12 mouse cellular contexts compared by ENCODE assay signal in genomic region chr9:58042391-58042790, GRCm38 (mm10). TPM values are rescaled to one million over a fixed set of nuclear protein-coding genes. Genes with fewer than 3 reads are reported as not detected.
DNase-seq lines count a peak whose midpoint lies in the region; ATAC-seq and TF ChIP-seq lines count a peak whose summit lies in the region.
"Had no signal": no experiment of that assay in that cellular context is flagged by ENCODE, and none has a peak within 500 bp of the region (broad histone marks: within the 10 kb centered on the region; RNA-seq: fewer than 3 reads in every experiment).

No protein-coding gene starts in this region.

- no peak for ATAC-seq in hindbrain, postnatal 0 days
- ATAC-seq in embryonic facial prominence, embryonic 11.5 days (replicated peaks; ENCODE audit: insufficient number of reproducible peaks, low FRiP score, low TSS enrichment, low read depth), result no peak

- no peak overlapping the region; the same call in 1 of the 2 replicates for H3K4me3 ChIP-seq in hindbrain, embryonic 10.5 days
- no peak overlapping the region for H3K4me3 ChIP-seq in hindbrain, postnatal 0 days (ENCODE audit: low read length)
- H3K4me3 ChIP-seq in embryonic facial prominence, embryonic 11.5 days (ENCODE audit: low read depth, low read length), result no peak overlapping the region
- no peak overlapping the region for H3K4me3 ChIP-seq in limb, embryonic 10.5 days
- H3K4me3 ChIP-seq: myocyte had no signal

- peak; percentile 26 for DNase-seq in hindbrain, embryonic 10.5 days (ENCODE audit: low spot score)
- DNase-seq in hindbrain, postnatal 0 days (ENCODE audit: low spot score), result no peak
- DNase-seq in embryonic facial prominence, embryonic 11.5 days (ENCODE audit: low spot score), result peak; percentile 21
- DNase-seq in heart, adult 9 months (ENCODE audit: low spot score in 2 of 2), result peak; percentile 57 to 67
- no peak for DNase-seq in limb, embryonic 10.5 days (ENCODE audit: low spot score)
- DNase-seq in testis, postnatal 14 days (ENCODE audit: low spot score), result no peak
- no peak for DNase-seq in layer of hippocampus, postnatal 14 days (ENCODE audit: low spot score in 2 of 2)
- no peak for DNase-seq in c-Kit-positive CD71-positive TER-119-positive erythroid progenitor cells, embryonic 14.5 days (ENCODE audit: low spot score)
- DNase-seq: lung, adult 2 months; thymus, adult 2 months had no signal

- H3K4me2 ChIP-seq in hindbrain, postnatal 0 days (ENCODE audit: low read depth, low read length), result no peak overlapping the region
- no peak overlapping the region for H3K4me2 ChIP-seq in embryonic facial prominence, embryonic 11.5 days (ENCODE audit: low read depth, low read length)

- H3K36me3 ChIP-seq in hindbrain, embryonic 10.5 days, result no peaks in the 10 kb centered on the region
- no peaks in the 10 kb centered on the region for H3K36me3 ChIP-seq in hindbrain, postnatal 0 days (ENCODE audit: insufficient read depth, low read length)
- no peaks in the 10 kb centered on the region for H3K36me3 ChIP-seq in embryonic facial prominence, embryonic 11.5 days (replicated peaks; ENCODE audit: control insufficient read depth, insufficient read depth, low read depth, low read length)
- no peaks in the 10 kb centered on the region for H3K36me3 ChIP-seq in limb, embryonic 10.5 days

- H3K27ac ChIP-seq in hindbrain, embryonic 10.5 days, result peak overlapping the region; percentile 84
- no peak overlapping the region for H3K27ac ChIP-seq in hindbrain, postnatal 0 days
- H3K27ac ChIP-seq in embryonic facial prominence, embryonic 11.5 days (replicated peaks; ENCODE audit: low read depth, low read length), result peak overlapping the region; percentile 36
- peak overlapping the region; percentile 82 for H3K27ac ChIP-seq in limb, embryonic 10.5 days

- 18% methylated on average over 10 of the region's 10 CpGs for WGBS in hindbrain, embryonic 10.5 days
- WGBS in hindbrain, postnatal 0 days, result 41% methylated on average over 10 of the region's 10 CpGs
- WGBS in embryonic facial prominence, embryonic 11.5 days, result 19% methylated on average over 10 of the region's 10 CpGs
- WGBS in limb, embryonic 10.5 days, result 38% methylated on average over 10 of the region's 10 CpGs

- no peak overlapping the region for H3K9ac ChIP-seq in hindbrain, postnatal 0 days (replicated peaks; ENCODE audit: low read length)
- no peak overlapping the region; the same call in none of the 2 replicates for H3K9ac ChIP-seq in embryonic facial prominence, embryonic 11.5 days (replicated peaks; ENCODE audit: low read length)

- TF ChIP-seq CTCF in hindbrain, postnatal 0 days (IDR thresholded peaks at IDR 0.05; ENCODE audit: low read depth), result no peak

- peaks cover 91% of the 10 kb centered on the region for H3K4me1 ChIP-seq in hindbrain, embryonic 10.5 days (replicated peaks)
- peaks cover 14% of the 10 kb centered on the region; the same call in 1 of the 2 replicates for H3K4me1 ChIP-seq in hindbrain, postnatal 0 days (ENCODE audit: insufficient read depth, low read length)
- peaks cover 14% of the 10 kb centered on the region for H3K4me1 ChIP-seq in embryonic facial prominence, embryonic 11.5 days (ENCODE audit: control insufficient read depth, insufficient read depth, low read length)
- peaks cover 76% of the 10 kb centered on the region for H3K4me1 ChIP-seq in limb, embryonic 10.5 days

- peaks cover 61% of the 10 kb centered on the region for H3K27me3 ChIP-seq in hindbrain, embryonic 10.5 days (ENCODE audit: insufficient read depth, poor library complexity, severe bottlenecking)
- no peaks in the 10 kb centered on the region for H3K27me3 ChIP-seq in hindbrain, postnatal 0 days (ENCODE audit: insufficient read depth, low read length)
- peaks cover 6% of the 10 kb centered on the region for H3K27me3 ChIP-seq in embryonic facial prominence, embryonic 11.5 days (ENCODE audit: control insufficient read depth, insufficient read depth, low read length)
- H3K27me3 ChIP-seq in limb, embryonic 10.5 days (ENCODE audit: low read depth, poor library complexity, severe bottlenecking), result peaks cover 53% of the 10 kb centered on the region

- H3K9me3 ChIP-seq in hindbrain, embryonic 10.5 days, result no peaks in the 10 kb centered on the region
- H3K9me3 ChIP-seq in hindbrain, postnatal 0 days (ENCODE audit: low read length), result no peaks in the 10 kb centered on the region
- H3K9me3 ChIP-seq in embryonic facial prominence, embryonic 11.5 days (replicated peaks; ENCODE audit: control insufficient read depth, low read length), result no peaks in the 10 kb centered on the region
- no peaks in the 10 kb centered on the region for H3K9me3 ChIP-seq in limb, embryonic 10.5 days (replicated peaks)

RNA-seq across cellular contexts. Expression of gene Stra6, which starts 21.2 kb away (rescaled TPM):
- polyA plus RNA-seq in hindbrain, embryonic 10.5 days (2016; fragmentation: Nextera tagmentation; extraction: Ambion mirVana), result 11.2 and 15.8 TPM in 2 replicates
- 16.0 and 19.2 TPM in 2 replicates for total RNA-seq in hindbrain, postnatal 0 days (2014; rRNA removed)
- 7.5 TPM in 2 replicates for polyA plus RNA-seq in hindbrain, postnatal 0 days (2015; fragmentation: Nextera tagmentation; extraction: Ambion mirVana)
- polyA plus RNA-seq in embryonic facial prominence, embryonic 11.5 days (2014; fragmentation: Nextera tagmentation; extraction: Ambion mirVana), result 38.0 and 44.8 TPM in 2 replicates
- polyA plus RNA-seq in limb, embryonic 10.5 days (2016; fragmentation: Nextera tagmentation; extraction: Ambion mirVana), result 45.3 and 59.9 TPM in 2 replicates
- 10 to 100 TPM in 1 of 2 experiments, 1 to 10 TPM in 1; 6.3 to 10.8 TPM for total RNA-seq in layer of hippocampus, postnatal 14 days (2021)
- total RNA-seq: hematopoietic stem cell, adult 5-6 weeks had no signal

RNA-seq across cellular contexts. Expression of gene Cyp11a1, which starts 36.2 kb away (rescaled TPM):
- polyA plus RNA-seq in hindbrain, embryonic 10.5 days (2016; fragmentation: Nextera tagmentation; extraction: Ambion mirVana), result not detected in 2 replicates
- 4.1 and 4.3 TPM in 2 replicates for total RNA-seq in hindbrain, postnatal 0 days (2014; rRNA removed)
- polyA plus RNA-seq in hindbrain, postnatal 0 days (2015; fragmentation: Nextera tagmentation; extraction: Ambion mirVana), result 1.2 and 1.8 TPM in 2 replicates
- 0.18 TPM in 1 of 2 replicates, not detected in the other for polyA plus RNA-seq in embryonic facial prominence, embryonic 11.5 days (2014; fragmentation: Nextera tagmentation; extraction: Ambion mirVana)
- 0.26 TPM in 1 of 2 replicates, not detected in the other for polyA plus RNA-seq in limb, embryonic 10.5 days (2016; fragmentation: Nextera tagmentation; extraction: Ambion mirVana)
- 1 to 10 TPM; 1.1 to 2.4 TPM for total RNA-seq in layer of hippocampus, postnatal 14 days (2021)

Comparison
In these comparisons a context has a peak if more than half of its experiments do, and no peak if none do; other contexts are left out.
1. DNase-seq: peak in hindbrain, embryonic 10.5 days (single experiment), embryonic facial prominence, embryonic 11.5 days (single experiment) and heart, adult 9 months (2 of 2); none in hindbrain, postnatal 0 days (single experiment), limb, embryonic 10.5 days (single experiment), testis, postnatal 14 days (single experiment), layer of hippocampus, postnatal 14 days (0 of 2) and c-Kit-positive CD71-positive TER-119-positive erythroid progenitor cells, embryonic 14.5 days (single experiment).